Mouse (Mus musculus): ENCODE measurements around the gene Gm20479. TPM values are rescaled to one million over a fixed set of nuclear protein-coding genes. Genes with fewer than 3 reads are reported as not detected.

Gm20479 gene
- total and polyA plus RNA-seq, 2 experiments from 2014 or later: not detected

GRCm38 (mm10) chr7:27305091-27305730 lies 52.0 kb downstream of the Gm20479 start:
- no peak overlapping the region for H3K9ac ChIP-seq (replicated peaks; ENCODE audit: low read length, poor library complexity, severe bottlenecking)
- no peak overlapping the region for H3K4me2 ChIP-seq (ENCODE audit: low read depth, low read length, poor library complexity, severe bottlenecking)
- H3K27ac ChIP-seq (ENCODE audit: low read depth, low read length): no peak overlapping the region
- H3K4me3 ChIP-seq (ENCODE audit: low read depth, low read length): no peak overlapping the region
- H3K4me1 ChIP-seq (ENCODE audit: insufficient read depth, low read length): no peaks in the 10 kb centered on the region
- no peak for DNase-seq (ENCODE audit: low spot score)
- H3K36me3 ChIP-seq (ENCODE audit: insufficient read depth, low read length): 0 out of 2 replicates have a peak, but pooled peaks cover 3% of the 10 kb centered on the region
- TF ChIP-seq CTCF (IDR thresholded peaks at IDR 0.05): no peak
- 89% methylated on average over 17 of the region's 17 CpGs for WGBS
- H3K27me3 ChIP-seq (ENCODE audit: insufficient read depth, low read length): no peaks in the 10 kb centered on the region
- no peak for ATAC-seq (ENCODE audit: low FRiP score)
- no peaks in the 10 kb centered on the region for H3K9me3 ChIP-seq (ENCODE audit: low read length)

Other genes starting within 250 kb of the Gm20479 start
- gene Cyp2f2, start 237.5 kb downstream of the Gm20479 start, total RNA-seq (2014; rRNA removed): 0.55 and 0.57 TPM in 2 replicates
- gene Cyp2f2, start 237.5 kb downstream of the Gm20479 start, polyA plus RNA-seq (2015; fragmentation: Nextera tagmentation; extraction: Ambion mirVana): 0.32 and 0.39 TPM in 2 replicates
- gene Cyp2t4, start 203.7 kb downstream of the Gm20479 start, total RNA-seq (2014; rRNA removed): not detected in 2 replicates
- gene Cyp2t4, start 203.7 kb downstream of the Gm20479 start, polyA plus RNA-seq (2015; fragmentation: Nextera tagmentation; extraction: Ambion mirVana): 0.29 and 0.30 TPM in 2 replicates
- 104 and 116 TPM in 2 replicates for gene Egln2, start 190.6 kb downstream of the Gm20479 start, total RNA-seq (2014; rRNA removed)
- 80.7 and 85.6 TPM in 2 replicates for gene Egln2, start 190.6 kb downstream of the Gm20479 start, polyA plus RNA-seq (2015; fragmentation: Nextera tagmentation; extraction: Ambion mirVana)
- gene Rab4b, start 178.5 kb downstream of the Gm20479 start, total RNA-seq (2014; rRNA removed): 60.5 and 65.6 TPM in 2 replicates
- 138 and 142 TPM in 2 replicates for gene Rab4b, start 178.5 kb downstream of the Gm20479 start, polyA plus RNA-seq (2015; fragmentation: Nextera tagmentation; extraction: Ambion mirVana)
- gene Gm21983, start 176.3 kb downstream of the Gm20479 start, total RNA-seq (2014; rRNA removed): 2.0 TPM in 1 of 2 replicates, not detected in the other
- gene Gm21983, start 176.3 kb downstream of the Gm20479 start, polyA plus RNA-seq (2015; fragmentation: Nextera tagmentation; extraction: Ambion mirVana): not detected in 2 replicates
- 4.3 and 20.6 TPM in 2 replicates for gene Mia, start 176.3 kb downstream of the Gm20479 start, total RNA-seq (2014; rRNA removed)
- gene Mia, start 176.3 kb downstream of the Gm20479 start, polyA plus RNA-seq (2015; fragmentation: Nextera tagmentation; extraction: Ambion mirVana): 17.6 and 20.4 TPM in 2 replicates
- gene BC024978, start 161.6 kb downstream of the Gm20479 start, total RNA-seq (2014; rRNA removed): 5.9 and 8.7 TPM in 2 replicates
- 2.3 and 2.8 TPM in 2 replicates for gene BC024978, start 161.6 kb downstream of the Gm20479 start, polyA plus RNA-seq (2015; fragmentation: Nextera tagmentation; extraction: Ambion mirVana)
- 138 and 142 TPM in 2 replicates for gene Snrpa, start 161.1 kb downstream of the Gm20479 start, total RNA-seq (2014; rRNA removed)
- gene Snrpa, start 161.1 kb downstream of the Gm20479 start, polyA plus RNA-seq (2015; fragmentation: Nextera tagmentation; extraction: Ambion mirVana): 147 and 151 TPM in 2 replicates
- 15.3 and 17.3 TPM in 2 replicates for gene Itpkc, start 128.8 kb downstream of the Gm20479 start, total RNA-seq (2014; rRNA removed)
- gene Itpkc, start 128.8 kb downstream of the Gm20479 start, polyA plus RNA-seq (2015; fragmentation: Nextera tagmentation; extraction: Ambion mirVana): 4.7 and 5.4 TPM in 2 replicates
- gene Coq8b, start 124.4 kb downstream of the Gm20479 start, total RNA-seq (2014; rRNA removed): 24.8 and 26.0 TPM in 2 replicates
- gene Coq8b, start 124.4 kb downstream of the Gm20479 start, polyA plus RNA-seq (2015; fragmentation: Nextera tagmentation; extraction: Ambion mirVana): 15.1 and 16.7 TPM in 2 replicates
- 111 and 147 TPM in 2 replicates for gene Numbl, start 99.0 kb downstream of the Gm20479 start, total RNA-seq (2014; rRNA removed)
- gene Numbl, start 99.0 kb downstream of the Gm20479 start, polyA plus RNA-seq (2015; fragmentation: Nextera tagmentation; extraction: Ambion mirVana): 59.8 and 60.9 TPM in 2 replicates
- 25.3 and 44.3 TPM in 2 replicates for gene Ltbp4, start 19.7 kb downstream of the Gm20479 start, total RNA-seq (2014; rRNA removed)
- 13.6 and 16.0 TPM in 2 replicates for gene Ltbp4, start 19.7 kb downstream of the Gm20479 start, polyA plus RNA-seq (2015; fragmentation: Nextera tagmentation; extraction: Ambion mirVana)
- 36.3 and 42.7 TPM in 2 replicates for gene Shkbp1, start 1.4 kb downstream of the Gm20479 start, total RNA-seq (2014; rRNA removed)
- gene Shkbp1, start 1.4 kb downstream of the Gm20479 start, polyA plus RNA-seq (2015; fragmentation: Nextera tagmentation; extraction: Ambion mirVana): 24.1 and 25.1 TPM in 2 replicates
- gene Sptbn4, start 90.3 kb upstream of the Gm20479 start, total RNA-seq (2014; rRNA removed): 27.1 and 36.3 TPM in 2 replicates
- gene Sptbn4, start 90.3 kb upstream of the Gm20479 start, polyA plus RNA-seq (2015; fragmentation: Nextera tagmentation; extraction: Ambion mirVana): 3.4 and 4.0 TPM in 2 replicates
- gene Blvrb, start 90.6 kb upstream of the Gm20479 start, total RNA-seq (2014; rRNA removed): 13.7 and 19.5 TPM in 2 replicates
- gene Blvrb, start 90.6 kb upstream of the Gm20479 start, polyA plus RNA-seq (2015; fragmentation: Nextera tagmentation; extraction: Ambion mirVana): 15.9 and 18.3 TPM in 2 replicates
- 5.0 and 5.7 TPM in 2 replicates for gene Sertad3, start 116.3 kb upstream of the Gm20479 start, total RNA-seq (2014; rRNA removed)
- gene Sertad3, start 116.3 kb upstream of the Gm20479 start, polyA plus RNA-seq (2015; fragmentation: Nextera tagmentation; extraction: Ambion mirVana): 4.0 and 4.3 TPM in 2 replicates
- 9.3 and 10.5 TPM in 2 replicates for gene Sertad1, start 129.5 kb upstream of the Gm20479 start, total RNA-seq (2014; rRNA removed)
- 6.9 and 7.3 TPM in 2 replicates for gene Sertad1, start 129.5 kb upstream of the Gm20479 start, polyA plus RNA-seq (2015; fragmentation: Nextera tagmentation; extraction: Ambion mirVana)
- gene Prx, start 141.9 kb upstream of the Gm20479 start, total RNA-seq (2014; rRNA removed): 3.2 and 3.4 TPM in 2 replicates
- gene Prx, start 141.9 kb upstream of the Gm20479 start, polyA plus RNA-seq (2015; fragmentation: Nextera tagmentation; extraction: Ambion mirVana): 1.5 and 1.9 TPM in 2 replicates
- 0.66 and 1.8 TPM in 2 replicates for gene Hipk4, start 165.8 kb upstream of the Gm20479 start, total RNA-seq (2014; rRNA removed)
- gene Hipk4, start 165.8 kb upstream of the Gm20479 start, polyA plus RNA-seq (2015; fragmentation: Nextera tagmentation; extraction: Ambion mirVana): 0.88 and 1.0 TPM in 2 replicates
- gene Pld3, start 195.8 kb upstream of the Gm20479 start, total RNA-seq (2014; rRNA removed): 239 and 286 TPM in 2 replicates
- gene Pld3, start 195.8 kb upstream of the Gm20479 start, polyA plus RNA-seq (2015; fragmentation: Nextera tagmentation; extraction: Ambion mirVana): 275 and 319 TPM in 2 replicates
- gene 2310022A10Rik, start 195.8 kb upstream of the Gm20479 start, total RNA-seq (2014; rRNA removed): 7.9 and 12.5 TPM in 2 replicates
- gene 2310022A10Rik, start 195.8 kb upstream of the Gm20479 start, polyA plus RNA-seq (2015; fragmentation: Nextera tagmentation; extraction: Ambion mirVana): 29.1 and 31.0 TPM in 2 replicates
- 42.8 and 46.7 TPM in 2 replicates for gene Akt2, start 234.1 kb upstream of the Gm20479 start, total RNA-seq (2014; rRNA removed)
- 37.7 and 38.1 TPM in 2 replicates for gene Akt2, start 234.1 kb upstream of the Gm20479 start, polyA plus RNA-seq (2015; fragmentation: Nextera tagmentation; extraction: Ambion mirVana)

Measured in midbrain, postnatal 0 days (tissue).